Mouse (Mus musculus) CH12.LX (cell line): ENCODE results near the gene Gm1043.

ENCODE experiments used
- CTCF ChIP-seq, 2 experiments: IDR thresholded peaks in 1 of 2; conservative IDR thresholded peaks in 1 of 2; 2 replicates each; pipeline ENCODE4 v1.5.1; 2011 to 2012; ENCODE audit warnings: low read depth in 2 of 2, low read length in 2 of 2, improper control_type of control experiment in 1 of 2, inconsistent platforms in 1 of 2, mild to moderate bottlenecking in 1 of 2, moderate library complexity in 1 of 2
- ELF1 ChIP-seq: IDR thresholded peaks from 2 replicates; pipeline ENCODE4 v1.6.1; 2014; ENCODE audit warnings: low read depth, mild to moderate bottlenecking, inconsistent platforms, low read length, improper control_type of control experiment
- HCFC1 ChIP-seq: IDR thresholded peaks from 2 replicates; pipeline ENCODE4 v1.6.1; 2012; ENCODE audit warnings: low read depth, mild to moderate bottlenecking, inconsistent platforms, low read length, improper control_type of control experiment
- MXI1 ChIP-seq: IDR thresholded peaks from 2 replicates; pipeline ENCODE4 v1.6.1; 2011; ENCODE audit warnings: mild to moderate bottlenecking, low read depth, low read length, improper control_type of control experiment
- POLR2A ChIP-seq: IDR thresholded peaks from 2 replicates; pipeline ENCODE4 v1.6.1; 2011; ENCODE audit warnings: low read depth, mild to moderate bottlenecking, improper control_type of control experiment, low read length
- SIN3A ChIP-seq: IDR thresholded peaks from 2 replicates; pipeline ENCODE4 v1.6.1; 2012; ENCODE audit warnings: low read length, improper control_type of control experiment, inconsistent platforms
- TBP ChIP-seq: conservative IDR thresholded peaks from 2 replicates; pipeline ENCODE4 v1.6.1; 2011; ENCODE audit warnings: low read depth, low read length, improper control_type of control experiment

DNA sequence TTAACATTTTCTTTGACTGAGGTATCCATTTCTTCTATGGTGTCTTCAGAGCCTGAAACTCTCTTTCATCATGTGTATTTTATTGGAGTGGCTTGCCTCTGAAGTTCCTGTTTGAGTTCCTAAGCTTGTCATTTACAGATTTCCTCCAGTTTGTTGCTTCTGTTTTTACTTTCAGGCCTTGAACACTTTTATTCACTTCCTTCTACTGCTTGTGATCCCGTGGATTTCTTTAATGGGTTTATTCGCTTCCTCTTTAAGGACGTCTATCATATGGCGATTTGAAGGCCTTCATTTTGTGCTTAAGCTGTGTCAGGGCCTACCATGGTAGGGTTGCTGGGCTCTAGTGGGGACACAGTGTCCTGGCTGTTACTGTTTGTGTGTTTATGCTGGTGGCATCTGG lies 11.5 kb upstream of the Gm1043 start:
- no peak for TF ChIP-seq ELF1
- no peak for TF ChIP-seq CTCF (conservative IDR thresholded peaks at IDR 0.05 in 1 of 2, IDR thresholded peaks at IDR 0.05 in 1 of 2; ENCODE audit: low read depth in 2 of 2, low read length in 2 of 2)
- TF ChIP-seq SIN3A, result no peak
- TF ChIP-seq POLR2A, result no peak
- TF ChIP-seq TBP, result no peak
- TF ChIP-seq MXI1, result no peak
- no peak for TF ChIP-seq HCFC1
